Mouse (Mus musculus): ENCODE results near the gene Nid1.

GRCm38 (mm10) chr13:13538585-13539300 lies 101.4 kb downstream of the Nid1 start:
- TF ChIP-seq CTCF (IDR thresholded peaks at IDR 0.05; ENCODE audit: low read depth, low read length) (no peak), POLR2A (IDR thresholded peaks at IDR 0.05; ENCODE audit: insufficient read depth, low read length) (no peak), EP300 (IDR thresholded peaks at IDR 0.05; ENCODE audit: insufficient read depth, low read depth, low read length) (no peak)

Data from ES-Bruce4 (cell line).